Mouse (Mus musculus) hindbrain, embryonic 16.5 days (tissue): ENCODE data around the gene Nde1. TPM values are rescaled to one million over a fixed set of nuclear protein-coding genes. Genes with fewer than 3 reads are reported as not detected.
A peak's percentile ranks its signal among the peaks of the same experiment; 100 is the strongest.

Experiments used
- ATAC-seq: fragments of 200-750 bp; cut with Nextera tagmentation; 2 replicates; pipeline ENCODE4 v1.8.0; 2017; ENCODE audit warnings: moderate TSS enrichment, moderate library complexity
- H3K27ac ChIP-seq: fragments of 300-500 bp; sonication (generic); 2 replicates; pipeline ENCODE4 v1.5.1; 2014; ENCODE audit warnings: low read depth, mild to moderate bottlenecking, control low read depth, low read length, moderate library complexity
- H3K27me3 ChIP-seq: fragments of 300-500 bp; sonication (generic); replicated peaks from 2 replicates; pipeline ENCODE4 v1.6.1; 2014; ENCODE audit warnings: low read length; ENCODE audit not compliant: control insufficient read depth, insufficient read depth
- H3K36me3 ChIP-seq: fragments of 300-500 bp; sonication (generic); 2 replicates; pipeline ENCODE4 v1.6.1; 2014; ENCODE audit warnings: mild to moderate bottlenecking, low read length, moderate library complexity, mixed read lengths; ENCODE audit not compliant: control insufficient read depth, insufficient read depth
- H3K4me1 ChIP-seq: fragments of 300-500 bp; sonication (generic); 2 replicates; pipeline ENCODE4 v1.6.1; 2014; ENCODE audit warnings: low read depth, low read length; ENCODE audit not compliant: control insufficient read depth, insufficient read depth
- H3K4me2 ChIP-seq: fragments of 300-500 bp; sonication (generic); 2 replicates; pipeline ENCODE4 v1.6.1; 2014; ENCODE audit warnings: mild to moderate bottlenecking, low read length, control low read depth, moderate library complexity
- H3K4me3 ChIP-seq: fragments of 300-500 bp; sonication (generic); 2 replicates; pipeline ENCODE4 v1.5.1; 2014; ENCODE audit warnings: mild to moderate bottlenecking, low read length, control low read depth, moderate library complexity
- H3K9ac ChIP-seq: fragments of 300-500 bp; sonication (generic); 2 replicates; pipeline ENCODE4 v1.6.1; 2014; ENCODE audit warnings: low read depth, mild to moderate bottlenecking, control low read depth, low read length, moderate library complexity
- H3K9me3 ChIP-seq: fragments of 300-500 bp; sonication (generic); 2 replicates; pipeline ENCODE4 v1.6.1; 2014; ENCODE audit warnings: mild to moderate bottlenecking, low read length, moderate library complexity; ENCODE audit not compliant: control insufficient read depth
- WGBS: fragments of 180-500 bp; shearing (Covaris S2); extraction: QIAGEN DNeasy Blood & Tissue Kit; methylation state at CpG from one replicate; pipeline ENCODE4 v1.1.7; 2014; 5-methylcytosine and 5-hydroxymethylcytosine counted together
- polyA plus RNA-seq: library from polyadenylated mRNA; unstranded; fragments of >200 nt; fragmentation: Nextera tagmentation; extraction: Ambion mirVana; gene quantifications from 2 replicates; pipeline ENCODE4 v1.2.1, GENCODE M21; 2015

The Nde1 gene
- polyA plus RNA-seq, 1 experiment from 2014 or later = 28.3 TPM

DNA sequence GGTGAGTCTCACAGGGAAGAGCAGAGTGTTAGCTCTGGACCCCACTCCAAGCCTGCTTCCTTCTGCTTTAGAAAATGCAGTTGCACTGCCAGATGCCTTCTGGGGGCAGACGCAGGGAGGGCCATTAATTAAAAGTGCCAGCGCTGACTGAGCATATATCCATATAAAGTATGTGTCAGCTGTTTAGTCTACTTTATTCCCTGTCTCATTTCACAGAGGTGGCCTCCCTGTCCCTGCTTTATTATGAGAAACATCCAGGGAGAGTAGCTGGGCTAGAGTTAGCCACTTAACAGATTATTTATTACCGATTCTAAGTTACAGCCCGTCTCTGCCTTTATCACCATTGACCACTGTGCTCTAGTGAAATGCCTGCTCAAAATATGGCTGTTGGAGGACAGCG, 19.3 kb downstream of the Nde1 start:
- Histone ChIP-seq H3K9ac (no peak overlapping the region), H3K4me1 (no peaks in the 10 kb centered on the region), H3K27ac (no peak overlapping the region), H3K27me3 (no peaks in the 10 kb centered on the region), H3K36me3 (no peaks in the 10 kb centered on the region), H3K9me3 (no peaks in the 10 kb centered on the region), H3K4me3 (no peak overlapping the region), H3K4me2 (no peak overlapping the region)
- WGBS = 89% methylated on average over 5 of the region's 5 CpGs
- peak; percentile 53; the same call in 1 of the 2 replicates for ATAC-seq

DNA sequence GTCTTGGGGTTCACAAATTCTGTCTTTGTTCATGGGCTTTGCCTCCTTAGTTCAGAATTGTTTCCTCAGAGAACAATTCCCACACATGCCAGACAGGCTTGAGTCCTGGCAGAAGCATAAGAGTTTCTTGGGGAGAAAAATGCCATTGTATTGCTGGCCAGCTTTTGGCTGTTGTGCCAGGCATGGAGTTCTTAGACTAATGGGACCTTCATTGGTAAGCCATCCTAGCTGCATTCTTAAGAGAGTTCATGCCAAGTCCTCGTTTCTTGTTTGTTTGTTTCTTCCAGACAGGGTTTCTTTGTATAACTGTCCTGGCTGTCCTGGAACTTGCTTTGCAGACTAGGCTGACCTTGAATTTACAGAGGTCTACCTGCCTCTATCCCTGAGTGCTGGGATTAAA, 20.8 kb downstream of the Nde1 start:
- Histone ChIP-seq H3K9ac (no peak overlapping the region), H3K4me1 (no peaks in the 10 kb centered on the region), H3K27ac (no peak overlapping the region), H3K9me3 (no peaks in the 10 kb centered on the region), H3K4me2 (no peak overlapping the region), H3K36me3 (no peaks in the 10 kb centered on the region; the same call in 1 of the 2 replicates), H3K4me3 (no peak overlapping the region), H3K27me3 (no peaks in the 10 kb centered on the region)
- ATAC-seq = no peak; the same call in 1 of the 2 replicates
- WGBS = 54% methylated on average over 1 of the region's 1 CpGs

DNA sequence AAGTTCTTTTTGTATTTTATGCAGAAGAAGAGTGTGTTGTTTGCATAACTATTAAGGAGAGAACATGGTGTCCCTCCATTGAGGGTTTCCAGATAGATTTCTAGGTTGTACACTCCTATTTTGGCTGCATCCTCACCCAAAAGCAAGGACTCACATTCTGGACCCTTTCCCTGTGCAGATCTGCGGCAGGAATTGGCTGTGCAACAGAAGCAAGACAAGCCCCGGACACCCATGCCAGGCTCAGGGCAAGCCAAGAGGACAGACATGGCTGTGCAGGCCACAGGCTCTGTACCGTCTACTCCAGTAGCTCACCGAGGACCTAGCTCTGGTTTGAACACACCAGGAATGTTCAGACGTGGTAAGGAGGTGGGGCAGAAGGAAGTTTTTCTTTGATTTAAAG, 22.4 kb downstream of the Nde1 start:
- Histone ChIP-seq H3K4me3 (no peak overlapping the region), H3K9ac (no peak overlapping the region), H3K27me3 (no peaks in the 10 kb centered on the region), H3K27ac (no peak overlapping the region), H3K4me2 (no peak overlapping the region), H3K9me3 (no peaks in the 10 kb centered on the region), H3K4me1 (no peaks in the 10 kb centered on the region), H3K36me3 (no peaks in the 10 kb centered on the region; the same call in 1 of the 2 replicates)
- ATAC-seq = no peak
- WGBS = 94% methylated on average over 5 of the region's 5 CpGs

DNA sequence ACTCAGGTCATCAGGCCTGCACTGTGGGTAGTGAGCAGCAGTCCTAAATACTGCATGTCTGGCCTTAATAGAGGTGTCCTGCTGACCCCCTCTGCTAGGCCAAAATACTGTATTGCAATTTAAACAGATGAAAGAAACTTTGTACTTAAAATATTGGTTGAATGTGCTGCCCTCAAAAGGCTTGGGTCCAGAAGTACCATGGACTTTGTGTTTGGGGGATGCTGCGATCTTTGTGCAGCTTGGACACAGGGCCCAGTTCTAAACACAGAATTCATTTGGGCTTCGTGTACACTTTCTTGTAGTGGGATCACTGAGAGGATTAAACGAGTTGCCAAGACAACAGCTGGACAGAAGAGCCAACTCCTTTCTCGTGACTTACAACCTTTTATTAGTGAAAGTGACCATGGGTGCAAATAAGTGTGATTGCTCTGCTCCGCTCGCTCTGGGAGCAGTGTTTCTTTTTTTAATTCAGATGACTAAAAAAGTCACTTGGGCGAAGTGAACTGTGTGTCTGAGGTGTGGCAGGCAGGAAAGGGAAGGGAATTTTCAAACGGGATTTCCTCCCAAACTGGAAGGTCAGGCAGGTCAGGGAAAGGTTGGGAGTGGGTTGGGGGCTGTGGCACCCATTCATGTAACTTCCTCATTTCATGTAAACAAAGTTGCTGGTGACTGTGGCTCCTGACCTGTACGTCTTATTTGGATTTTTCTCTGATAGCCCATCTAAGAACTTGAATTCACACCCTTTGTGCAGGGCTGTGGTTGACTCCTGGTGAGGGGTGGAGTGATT, 31.3 kb downstream of the Nde1 start:
- H3K4me3 ChIP-seq = no peak overlapping the region

DNA sequence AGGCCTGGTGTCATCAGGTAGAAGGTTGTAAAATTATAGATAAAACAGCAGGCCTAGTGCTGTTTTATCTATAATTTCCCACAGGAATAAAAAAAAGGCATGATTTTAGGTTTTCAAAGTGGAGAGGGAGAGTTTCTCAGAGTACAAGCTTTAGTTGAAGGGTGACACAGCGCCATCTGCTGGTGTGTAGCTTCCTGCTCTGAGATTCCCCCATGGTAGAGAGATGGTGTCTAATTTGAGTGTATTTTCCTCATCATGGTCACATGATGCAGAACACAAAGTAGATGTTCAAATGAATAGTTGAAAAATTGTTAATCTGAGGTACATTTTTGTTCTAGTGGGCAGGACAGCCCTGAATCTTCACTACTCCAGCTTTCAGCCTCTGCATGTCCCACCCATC, 32.4 kb downstream of the Nde1 start:
- ATAC-seq = no peak
- H3K27me3 ChIP-seq = no peaks in the 10 kb centered on the region
- H3K9me3 ChIP-seq = no peaks in the 10 kb centered on the region
- H3K4me1 ChIP-seq = no peaks in the 10 kb centered on the region
- no peaks in the 10 kb centered on the region for H3K36me3 ChIP-seq
- no peak overlapping the region for H3K4me2 ChIP-seq
- no peak overlapping the region for H3K9ac ChIP-seq
- no peak overlapping the region for H3K4me3 ChIP-seq
- 33% methylated on average over 1 of the region's 1 CpGs for WGBS
- no peak overlapping the region for H3K27ac ChIP-seq

More for the DNA sequence above, 31.3 kb downstream of the Nde1 start:
- no peak overlapping the region for H3K4me2 ChIP-seq
- no peaks in the 10 kb centered on the region for H3K27me3 ChIP-seq
- no peak overlapping the region for H3K27ac ChIP-seq
- no peaks in the 10 kb centered on the region for H3K9me3 ChIP-seq
- no peaks in the 10 kb centered on the region for H3K4me1 ChIP-seq
- WGBS = 71% methylated on average over 9 of the region's 9 CpGs
- no peaks in the 10 kb centered on the region for H3K36me3 ChIP-seq
- H3K9ac ChIP-seq = no peak overlapping the region
- ATAC-seq = no peak

DNA sequence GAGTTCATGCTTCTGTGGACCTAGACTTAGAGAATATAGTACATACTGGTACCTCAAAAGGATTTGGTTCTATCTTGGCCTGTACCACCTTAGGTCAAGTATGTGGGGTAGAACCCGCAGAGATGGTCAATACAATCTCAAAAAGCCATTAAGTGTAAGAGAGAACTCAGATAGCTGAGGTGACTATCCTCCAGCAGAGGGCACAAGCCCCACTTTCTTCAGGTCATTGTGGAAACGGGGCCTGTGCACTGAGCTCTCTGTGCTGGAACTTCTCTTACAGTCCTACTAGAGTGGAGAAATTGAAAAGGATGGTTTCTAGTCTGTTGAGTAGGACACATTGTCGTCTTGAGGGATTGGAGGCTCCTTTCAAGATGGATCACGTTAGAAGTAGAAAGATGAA, 35.7 kb downstream of the Nde1 start:
- H3K4me3 ChIP-seq = no peak overlapping the region
- H3K9me3 ChIP-seq = no peaks in the 10 kb centered on the region
- no peaks in the 10 kb centered on the region for H3K36me3 ChIP-seq
- 78% methylated on average over 4 of the region's 4 CpGs for WGBS
- H3K9ac ChIP-seq = no peak overlapping the region
- no peak overlapping the region for H3K4me2 ChIP-seq
- no peaks in the 10 kb centered on the region for H3K4me1 ChIP-seq
- H3K27ac ChIP-seq = no peak overlapping the region
- H3K27me3 ChIP-seq = no peaks in the 10 kb centered on the region
- no peak for ATAC-seq

DNA sequence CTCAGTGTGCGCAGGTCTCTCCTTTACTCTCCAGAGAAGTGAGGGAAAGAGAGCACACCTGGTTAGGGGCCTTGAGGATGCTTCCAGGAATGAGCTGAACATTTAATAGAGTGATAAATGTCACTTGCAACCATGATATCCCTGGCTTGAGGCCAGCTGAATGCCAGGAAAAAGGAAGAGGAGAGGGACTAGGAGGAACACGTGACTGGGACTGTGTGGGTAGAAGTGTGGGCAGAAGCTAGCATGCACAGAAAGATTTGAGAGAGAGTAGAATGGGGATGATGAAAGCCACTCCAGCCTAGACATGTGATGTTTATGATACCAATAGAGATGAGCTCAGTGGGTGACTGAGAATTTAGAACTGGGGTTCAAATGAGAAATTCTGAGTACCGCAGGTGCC, 52.1 kb downstream of the Nde1 start:
- H3K9ac ChIP-seq = no peak overlapping the region
- H3K4me3 ChIP-seq = no peak overlapping the region
- H3K4me1 ChIP-seq = no peaks in the 10 kb centered on the region
- H3K27ac ChIP-seq = no peak overlapping the region
- 89% methylated on average over 3 of the region's 3 CpGs for WGBS
- H3K9me3 ChIP-seq = no peaks in the 10 kb centered on the region
- no peaks in the 10 kb centered on the region for H3K36me3 ChIP-seq
- no peak for ATAC-seq
- H3K27me3 ChIP-seq = no peaks in the 10 kb centered on the region
- no peak overlapping the region for H3K4me2 ChIP-seq

DNA sequence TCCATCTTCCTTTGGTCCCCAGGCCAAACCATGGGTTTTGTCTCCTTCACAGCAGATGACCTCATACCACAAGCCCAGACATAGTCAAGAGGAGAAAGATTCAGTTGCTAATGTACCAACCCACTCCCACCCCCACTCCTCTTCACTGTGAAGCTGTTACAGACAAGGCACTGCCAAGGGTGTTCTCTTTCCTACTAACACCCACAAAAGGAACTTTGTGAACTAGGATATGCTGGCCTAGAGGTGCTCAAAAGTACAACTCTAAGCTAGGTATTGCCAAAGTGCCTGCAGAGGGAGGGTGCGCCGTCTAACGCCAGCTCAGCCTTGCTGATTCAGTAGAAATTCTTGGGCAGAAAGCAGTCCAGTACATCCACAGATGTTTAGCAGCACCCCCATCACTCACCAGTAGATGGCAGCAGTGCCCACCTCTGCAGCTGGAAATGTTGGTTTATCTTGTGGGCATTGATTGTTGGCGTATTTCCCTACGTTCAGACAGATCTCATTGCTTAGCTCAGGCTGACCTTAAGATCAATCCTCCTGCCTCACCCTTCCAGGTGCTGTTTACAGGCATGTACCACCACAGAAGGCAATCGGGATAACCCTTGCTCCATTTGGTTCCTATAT, 74.1 kb downstream of the Nde1 start:
- Histone ChIP-seq H3K36me3 (no peaks in the 10 kb centered on the region), H3K9ac (no peak overlapping the region), H3K9me3 (no peaks in the 10 kb centered on the region), H3K4me2 (no peak overlapping the region), H3K4me1 (no peaks in the 10 kb centered on the region), H3K27ac (no peak overlapping the region), H3K27me3 (no peaks in the 10 kb centered on the region), H3K4me3 (no peak overlapping the region)
- WGBS = 29% methylated on average over 6 of the region's 6 CpGs
- peak; percentile 82 for ATAC-seq

DNA sequence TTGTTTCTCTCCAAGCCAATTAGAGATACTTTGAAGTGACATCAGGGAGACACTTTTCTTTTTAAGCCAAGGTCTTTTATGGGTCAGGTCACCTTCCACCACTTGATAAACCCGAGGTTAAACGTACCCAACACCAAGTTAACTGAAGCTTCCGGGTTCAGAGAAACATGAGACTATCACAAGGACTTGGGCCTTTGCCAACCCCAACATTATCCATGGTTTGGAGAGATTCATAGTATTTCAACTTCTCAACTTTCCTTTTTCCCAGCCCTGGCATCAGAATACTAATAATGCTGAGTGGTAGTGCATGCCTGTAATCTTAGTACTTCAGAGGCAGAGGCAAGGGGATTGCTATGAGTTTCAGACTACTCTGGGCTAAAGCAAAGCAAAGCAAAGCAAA, 79.0 kb downstream of the Nde1 start:
- H3K4me1 ChIP-seq = no peaks in the 10 kb centered on the region
- WGBS = 87% methylated on average over 3 of the region's 3 CpGs
- no peak overlapping the region for H3K27ac ChIP-seq
- no peak overlapping the region for H3K4me3 ChIP-seq
- H3K36me3 ChIP-seq = no peaks in the 10 kb centered on the region
- no peaks in the 10 kb centered on the region for H3K9me3 ChIP-seq
- H3K9ac ChIP-seq = no peak overlapping the region
- H3K4me2 ChIP-seq = no peak overlapping the region
- H3K27me3 ChIP-seq = no peaks in the 10 kb centered on the region
- ATAC-seq = no peak
